Mouse (Mus musculus) bone marrow, adult 2 months (tissue): Measurements from ENCODE around the gene Btd.

ENCODE experiments used
- CTCF ChIP-seq: fragments of 200-500 bp; IDR thresholded peaks from 2 replicates; pipeline ENCODE4 v1.5.1; 2011; ENCODE audit warnings: low read length, control low read depth; ENCODE audit not compliant: control insufficient read depth, insufficient read depth
- POLR2A ChIP-seq: fragments of 200-500 bp; IDR thresholded peaks from 2 replicates; pipeline ENCODE4 v1.6.1; 2011; ENCODE audit warnings: low read depth, mild to moderate bottlenecking, control low read depth, low read length, borderline replicate concordance; ENCODE audit not compliant: control insufficient read depth

DNA sequence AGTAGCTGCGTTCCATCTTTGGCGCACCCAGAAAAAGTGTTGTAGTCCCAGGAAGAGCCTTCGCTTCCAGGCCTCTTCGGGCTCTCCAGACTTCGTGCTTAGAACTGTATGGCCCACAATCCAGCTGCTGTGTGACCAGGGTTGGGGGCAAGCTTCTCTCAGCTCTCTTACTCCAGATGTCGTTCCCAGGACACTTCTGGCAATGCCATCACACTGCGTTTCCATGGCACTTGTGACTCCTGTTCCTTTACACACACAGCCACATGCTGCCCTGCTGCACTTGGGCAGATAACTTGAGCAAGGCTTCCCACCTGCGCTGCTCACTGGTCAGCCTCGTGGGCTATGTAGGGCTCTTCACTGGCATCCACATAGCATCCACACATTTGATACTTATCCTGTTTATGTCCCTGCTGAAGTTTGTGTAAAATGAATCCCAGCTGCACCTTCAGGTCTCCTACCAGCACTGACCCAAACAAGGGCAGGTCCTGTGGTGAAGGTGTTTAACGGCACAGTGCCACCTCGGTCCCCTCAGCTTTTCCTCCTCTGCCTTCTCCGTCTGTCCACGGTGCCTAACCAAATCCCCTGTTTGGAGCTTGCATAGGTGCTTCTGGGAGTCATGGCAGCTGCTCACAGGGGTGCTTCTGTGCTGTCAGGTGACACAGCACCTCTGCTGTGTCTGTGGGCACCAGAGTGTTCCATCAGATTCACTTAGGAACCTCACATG is 22.7 kb downstream of the Btd start:
- TF ChIP-seq CTCF (no peak), POLR2A (no peak)
